Mouse (Mus musculus): ENCODE data around the gene Pdia4.
"Not testable (repeated sequence)": the region's sequence is repeated elsewhere in the genome, so short reads cannot be mapped to it uniquely, and the experiment has no call there.

Gene Pdia4

GRCm38 (mm10) chr6:47809053-47809452 lies 4.2 kb downstream of the Pdia4 start:
- no peak for DNase-seq

DNA sequence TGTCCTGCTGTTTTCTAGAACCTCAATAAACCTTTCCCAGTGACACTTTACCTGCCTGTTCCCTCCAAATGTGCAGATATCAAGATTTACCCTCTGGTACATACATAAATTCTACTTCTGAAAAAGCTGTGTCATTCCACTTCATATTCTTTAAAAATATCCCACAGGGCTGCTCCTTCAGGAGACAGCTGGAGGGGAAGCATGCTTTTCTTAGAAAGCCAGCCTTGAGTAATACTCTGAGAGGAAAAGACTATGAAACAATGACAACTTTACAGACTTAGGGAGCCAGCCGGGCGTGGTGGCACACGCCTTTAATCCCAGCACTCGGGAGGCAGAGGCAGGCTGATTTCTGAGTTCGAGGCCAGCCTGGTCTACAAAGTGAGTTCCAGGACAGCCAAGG lies 4.7 kb downstream of the Pdia4 start:
- no peak for DNase-seq

DNA sequence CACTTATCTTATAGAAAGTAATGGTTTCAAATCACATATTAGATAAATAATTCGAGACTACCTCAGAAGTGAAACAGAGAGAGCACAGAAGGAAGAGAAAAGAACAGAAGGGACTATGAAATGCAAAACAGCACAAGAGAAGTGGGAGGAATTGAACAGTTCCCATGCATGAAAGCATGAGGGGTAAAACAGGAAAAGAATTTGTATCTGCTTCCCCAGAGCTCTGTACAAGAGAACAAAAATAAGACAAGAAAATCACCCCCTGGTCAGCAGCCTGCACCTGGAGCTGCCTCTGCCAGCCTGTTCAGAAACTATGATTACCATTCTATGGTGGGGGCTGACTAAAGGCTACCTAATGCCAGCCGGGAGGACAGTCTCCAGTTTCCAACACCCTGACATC lies 5.8 kb downstream of the Pdia4 start:
- no peak for DNase-seq

GRCm38 (mm10) chr6:47805520-47805919 lies 7.7 kb downstream of the Pdia4 start:
- DNase-seq, result no peak

DNA sequence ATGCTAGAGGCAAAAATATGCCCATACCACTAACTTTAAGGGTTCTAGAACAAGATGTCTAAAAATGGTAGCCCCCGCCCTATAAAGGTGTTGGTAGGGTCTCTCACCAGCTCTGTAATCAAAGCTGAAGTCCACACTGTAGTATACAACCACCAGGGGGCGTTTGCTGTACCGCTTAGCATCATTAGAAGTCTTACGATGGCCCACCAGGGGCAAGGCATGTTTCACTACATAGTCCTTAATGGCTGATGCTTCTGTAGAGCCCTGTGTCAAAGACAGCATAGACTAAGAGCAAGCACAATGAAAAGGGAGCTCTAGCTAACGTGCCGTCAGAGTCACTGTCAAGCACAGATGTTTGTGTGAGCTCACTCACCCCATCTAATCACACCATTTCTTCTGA lies 14.2 kb downstream of the Pdia4 start:
- peak; percentile 78 for DNase-seq

- peak; percentile 48 for DNase-seq
These were observed 19.0 kb downstream of the Pdia4 start for GRCm38 (mm10) chr6:47794106-47794830.

DNA sequence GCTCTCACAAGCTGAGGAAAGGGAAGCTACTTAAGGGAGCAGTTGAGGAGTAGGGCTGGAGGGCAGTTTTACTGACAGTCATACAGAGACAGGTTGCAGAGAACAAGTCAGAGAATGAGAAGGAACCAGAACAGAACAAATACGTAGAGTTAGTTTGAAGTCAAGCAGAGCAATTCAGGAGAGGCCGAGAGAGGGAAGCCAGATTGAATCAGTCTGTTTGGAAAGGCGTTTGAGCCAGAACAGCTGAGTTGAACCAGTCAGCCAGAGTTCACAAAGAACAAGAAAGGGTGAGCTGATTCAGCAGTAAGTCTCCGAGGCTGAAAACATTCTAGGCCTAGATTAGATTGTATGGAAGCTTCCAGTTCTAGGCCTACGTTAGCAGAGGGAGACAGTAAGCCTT lies 19.9 kb downstream of the Pdia4 start:
- DNase-seq, result no peak

DNA sequence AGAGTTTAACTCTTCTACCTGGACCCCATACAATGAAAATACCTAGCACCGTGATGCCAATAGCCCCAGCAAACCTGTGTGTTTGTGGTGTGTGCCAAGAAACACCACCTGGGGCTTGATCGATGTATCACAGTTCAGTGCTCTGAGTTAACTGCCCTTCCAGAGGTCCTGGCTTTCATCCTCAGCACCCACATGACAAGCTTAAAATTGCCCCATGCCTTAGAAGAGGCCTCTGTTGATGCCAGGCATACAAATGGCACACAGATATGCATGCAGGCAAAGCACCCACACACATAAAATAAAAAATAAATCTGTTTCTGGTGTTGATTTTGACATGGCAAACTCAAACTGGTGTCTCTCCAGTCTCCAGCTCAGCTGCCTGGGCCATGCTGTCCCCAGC lies 20.7 kb downstream of the Pdia4 start:
- DNase-seq, result no peak

DNA sequence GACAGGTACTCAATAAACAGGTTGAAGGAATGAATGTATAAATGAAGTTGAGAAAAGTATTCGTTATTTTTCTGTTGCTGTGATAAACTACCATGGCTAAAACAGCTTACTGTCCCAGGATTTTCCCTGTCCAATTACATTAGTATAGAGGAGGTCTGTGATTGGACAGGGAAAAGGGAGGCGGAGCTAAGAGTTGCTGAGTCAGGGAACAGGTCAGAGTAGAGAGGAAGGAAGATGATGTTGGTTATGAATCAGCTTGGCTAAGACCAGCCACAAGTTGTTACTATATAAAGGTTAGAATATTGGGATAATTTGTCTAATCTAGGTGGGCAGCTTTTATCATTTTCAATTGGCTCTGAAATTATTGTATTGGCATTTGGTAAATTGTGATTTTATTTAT lies 22.5 kb downstream of the Pdia4 start:
- no peak for DNase-seq

GRCm38 (mm10) chr6:47788821-47789220 lies 24.4 kb downstream of the Pdia4 start:
- DNase-seq, result no peak

GRCm38 (mm10) chr6:47787941-47788736 lies 25.1 kb downstream of the Pdia4 start:
- peak; percentile 81 for DNase-seq

DNA sequence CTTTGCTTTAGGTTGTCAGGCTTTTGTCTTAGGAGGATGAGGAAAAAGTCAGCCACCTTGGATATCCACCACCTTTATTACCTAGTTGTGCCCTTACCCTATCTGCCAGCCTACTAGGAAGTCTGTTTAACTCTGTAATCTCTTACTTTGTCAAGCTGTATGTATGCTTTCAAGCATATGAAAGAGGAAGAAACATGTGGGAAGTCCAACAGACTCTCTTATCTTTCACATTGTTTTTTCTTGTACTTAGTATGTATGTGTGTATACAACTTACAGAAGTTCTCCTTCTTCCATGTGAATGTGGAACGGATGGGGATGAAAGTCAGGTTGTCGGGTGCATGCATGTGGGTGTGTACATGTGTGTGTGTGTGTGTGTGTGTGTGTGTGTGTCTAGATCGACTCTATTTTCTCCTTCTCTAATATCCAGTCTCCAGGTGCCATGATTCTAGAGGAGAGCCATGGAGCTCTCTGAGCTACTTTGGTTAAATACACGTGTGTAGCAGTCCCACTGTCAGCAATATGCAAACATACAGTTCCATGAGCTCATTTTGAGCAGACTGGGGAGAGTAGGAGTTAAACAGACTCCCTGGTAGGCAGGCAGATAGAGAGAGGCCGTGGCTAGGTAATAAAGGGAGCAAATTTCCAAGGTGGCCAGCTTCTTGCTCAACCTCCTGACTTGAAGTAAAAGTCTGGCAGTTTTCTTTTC lies 28.4 kb downstream of the Pdia4 start:
- DNase-seq, result no peak

- DNase-seq, result peak; percentile 37
These were observed 31.9 kb downstream of the Pdia4 start for GRCm38 (mm10) chr6:47781091-47781968.

DNA sequence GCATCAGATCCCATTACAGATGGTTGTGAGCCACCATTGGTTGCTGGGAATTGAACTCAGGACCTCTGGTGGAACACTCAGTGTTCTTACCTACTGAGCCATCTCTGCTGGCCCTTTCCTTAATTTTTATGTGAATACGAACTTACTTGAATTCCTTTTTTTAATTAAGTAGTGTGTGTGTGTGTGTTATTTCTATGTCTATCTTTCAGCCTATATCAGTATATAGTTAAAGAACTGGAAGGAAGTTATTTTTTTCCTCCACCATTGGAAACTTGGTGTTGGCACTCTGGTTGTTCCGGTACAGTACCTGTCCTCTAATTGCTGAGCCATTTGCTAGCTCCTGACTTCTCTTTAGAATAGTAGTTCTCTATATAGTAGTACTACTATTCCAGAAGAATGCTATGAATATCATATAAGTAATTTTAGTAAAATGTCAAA lies 32.6 kb downstream of the Pdia4 start:
- no peak for DNase-seq

DNA sequence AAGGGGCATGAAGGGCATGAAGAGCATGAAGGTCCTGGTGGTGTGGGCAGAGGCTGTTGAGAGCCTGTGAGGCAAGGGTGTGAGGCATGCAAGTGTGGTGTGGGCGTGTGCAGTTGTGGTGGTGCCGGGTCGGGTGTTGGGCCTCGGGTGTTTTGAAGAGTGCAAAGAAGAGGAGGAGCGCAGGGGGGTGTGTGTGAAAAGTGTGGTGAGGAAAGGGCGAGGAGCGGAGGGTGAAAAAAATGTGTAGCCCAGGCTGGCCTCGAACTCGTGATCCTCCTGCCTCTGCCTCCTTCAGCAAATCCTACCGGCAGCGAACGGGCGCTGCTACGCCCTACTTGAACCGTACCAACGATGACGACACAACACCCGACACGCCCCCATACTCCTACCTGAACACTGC lies 41.5 kb downstream of the Pdia4 start:
- not testable (repeated sequence) for DNase-seq

- DNase-seq, result not testable (repeated sequence)
These were observed 42.1 kb downstream of the Pdia4 start for GRCm38 (mm10) chr6:47771113-47771512.

GRCm38 (mm10) chr6:47769861-47770260 lies 43.4 kb downstream of the Pdia4 start:
- DNase-seq, result not testable (repeated sequence)

- DNase-seq, result not testable (repeated sequence)
These were observed 44.7 kb downstream of the Pdia4 start for GRCm38 (mm10) chr6:47768520-47768919.

- DNase-seq, result not testable (repeated sequence)
These were observed 45.9 kb downstream of the Pdia4 start for GRCm38 (mm10) chr6:47767355-47767754.

DNA sequence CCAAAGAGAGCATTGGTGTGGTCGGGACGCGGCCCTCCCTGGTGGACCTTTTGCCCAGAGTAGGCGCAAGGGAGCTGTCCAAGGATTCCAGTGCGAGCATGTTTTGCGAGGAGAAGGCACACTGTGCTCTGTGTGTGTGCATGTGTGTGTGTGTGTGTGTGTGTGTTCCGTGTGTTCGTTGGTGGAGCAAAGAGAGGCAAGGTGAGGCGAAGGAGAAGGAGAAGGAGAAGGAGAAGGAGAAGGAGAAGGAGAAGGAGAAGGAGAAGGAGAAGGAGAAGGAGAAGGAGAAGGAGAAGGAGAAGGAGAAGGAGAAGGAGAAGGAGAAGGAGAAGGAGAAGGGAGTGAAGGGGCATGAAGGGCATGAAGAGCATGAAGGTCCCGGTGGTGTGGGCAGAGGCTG lies 50.5 kb downstream of the Pdia4 start:
- DNase-seq, result not testable (repeated sequence)

DNA sequence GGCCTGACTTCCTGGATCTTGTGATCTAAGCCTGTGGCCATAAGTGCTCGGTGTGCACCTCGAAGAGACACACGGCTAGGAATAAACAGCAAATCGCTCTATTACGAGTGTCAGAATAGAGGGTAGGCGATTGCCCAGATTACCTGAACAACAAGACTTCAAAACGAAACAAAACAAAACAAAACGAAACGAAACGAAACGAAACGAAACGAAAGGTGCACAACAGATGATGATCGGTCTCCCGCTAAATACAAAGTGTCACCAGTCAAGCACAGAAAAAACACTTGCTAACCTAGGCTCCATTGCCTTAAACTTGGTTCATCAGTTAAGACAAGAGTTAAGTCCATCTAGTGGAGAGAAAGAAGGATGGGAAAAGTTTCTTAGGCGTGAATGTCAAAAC lies 53.8 kb downstream of the Pdia4 start:
- not testable (repeated sequence) for DNase-seq

DNA sequence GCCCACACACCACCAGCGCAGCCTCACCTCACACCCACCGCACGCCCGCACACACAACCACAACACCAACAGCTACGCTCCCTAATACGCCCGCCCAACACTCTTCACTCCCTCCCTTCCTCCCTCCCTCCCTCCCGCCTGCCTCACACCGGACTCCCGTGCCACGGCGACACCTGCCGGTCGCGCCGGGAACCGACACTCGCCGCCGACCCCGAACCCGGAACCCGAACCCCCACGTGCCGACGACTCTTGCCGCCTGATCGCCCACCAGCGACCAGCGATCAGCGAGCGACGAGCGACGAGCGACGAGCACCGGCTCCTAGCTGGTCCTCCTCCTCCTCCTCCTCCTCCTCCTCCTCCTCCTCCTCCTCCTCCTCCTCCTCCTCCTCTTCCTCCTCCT lies 55.4 kb downstream of the Pdia4 start:
- DNase-seq, result peak; percentile 61

- not testable (repeated sequence) for DNase-seq
These were observed 55.8 kb downstream of the Pdia4 start for GRCm38 (mm10) chr6:47757429-47757828.

All from lung, postnatal 14 days (tissue).